Mouse (Mus musculus) gastrocnemius, adult 18-20 months (tissue): Measurements from ENCODE around the gene Eqtn. TPM values are rescaled to one million over a fixed set of nuclear protein-coding genes. Genes with fewer than 3 reads are reported as not detected.
A peak's percentile ranks its signal among the peaks of the same experiment; 100 is the strongest.

Source experiments
- DNase-seq: peaks from one replicate; pipeline ENCODE4 v3.0.0; 2021; ENCODE audit warnings: low spot score
- long read RNA-seq, 2 experiments: library from polyadenylated mRNA; stranded (forward); transcript quantifications; one replicate each; pipeline ENCODE4 v2.0.0; 2021
- total RNA-seq, 2 experiments: library from RNA; stranded (reverse); gene quantifications; 2 replicates each; pipeline ENCODE4 v1.2.3; 2021

Eqtn gene
- total RNA-seq: under 1 TPM; 0.43 to 0.62 TPM
- long read RNA-seq, experiment 1: 0 reads
- long read RNA-seq, experiment 2: 0 reads

DNA sequence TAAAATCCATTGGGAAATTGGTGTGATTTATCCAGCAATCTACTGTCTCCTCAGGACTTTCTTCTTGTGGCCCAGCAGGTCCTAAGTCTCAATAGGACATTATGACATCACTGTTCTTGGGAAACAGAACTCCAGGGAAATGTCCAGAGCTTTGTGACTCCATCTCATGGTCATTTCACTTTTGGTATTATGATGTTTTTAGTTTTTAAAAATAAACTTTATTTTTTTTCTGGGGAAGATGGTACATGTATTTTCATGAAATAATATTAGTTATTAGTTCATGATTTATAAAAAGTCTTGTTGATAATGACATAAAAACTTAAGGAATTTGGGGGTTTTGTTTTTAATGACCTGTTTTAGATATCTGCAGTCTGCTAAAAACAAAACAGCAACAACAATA, at the start of gene Eqtn:
Eqtn (minus strand) TSS at position 101 of the 400 bp plus-strand sequence.
- no peak for DNase-seq

DNA sequence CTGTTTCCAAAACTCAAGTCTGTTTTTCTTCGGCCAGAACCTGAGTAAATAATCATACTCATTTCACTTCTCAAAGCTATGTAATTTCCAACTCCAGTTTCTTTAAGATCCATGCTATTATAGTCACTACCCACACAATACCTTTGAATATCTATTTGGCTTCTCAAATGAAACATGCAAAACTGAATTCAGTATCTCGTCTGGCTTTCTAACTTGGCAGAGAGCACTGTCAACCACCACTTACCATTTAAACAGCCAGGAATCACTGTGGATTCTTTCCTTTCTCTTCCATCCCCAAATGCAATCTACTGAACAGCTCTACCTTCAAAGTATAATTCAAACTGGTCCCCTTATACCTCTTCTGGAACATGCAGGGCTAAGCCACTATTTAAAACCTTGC, 44.7 kb upstream of the Eqtn start:
- no peak for DNase-seq

DNA sequence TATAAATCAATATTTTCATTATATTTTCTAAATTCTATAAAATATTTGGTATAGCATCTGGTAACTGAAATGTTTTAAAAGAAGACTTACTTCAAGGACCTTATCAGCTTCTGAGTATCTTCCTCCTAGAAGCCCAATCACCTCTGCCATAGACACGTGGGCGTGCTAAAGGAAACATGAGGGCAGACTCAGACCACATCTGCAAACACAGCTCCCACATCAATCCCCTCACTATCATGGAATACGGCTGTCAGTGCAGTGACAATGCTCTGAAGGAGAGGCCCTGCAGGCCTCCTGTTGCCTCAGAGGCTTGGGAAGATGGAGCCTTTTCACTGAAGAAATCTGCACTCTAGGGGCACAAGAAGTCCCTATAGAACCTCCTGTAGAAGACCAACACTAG, 24.1 kb upstream of the Eqtn start:
- DNase-seq: no peak

DNA sequence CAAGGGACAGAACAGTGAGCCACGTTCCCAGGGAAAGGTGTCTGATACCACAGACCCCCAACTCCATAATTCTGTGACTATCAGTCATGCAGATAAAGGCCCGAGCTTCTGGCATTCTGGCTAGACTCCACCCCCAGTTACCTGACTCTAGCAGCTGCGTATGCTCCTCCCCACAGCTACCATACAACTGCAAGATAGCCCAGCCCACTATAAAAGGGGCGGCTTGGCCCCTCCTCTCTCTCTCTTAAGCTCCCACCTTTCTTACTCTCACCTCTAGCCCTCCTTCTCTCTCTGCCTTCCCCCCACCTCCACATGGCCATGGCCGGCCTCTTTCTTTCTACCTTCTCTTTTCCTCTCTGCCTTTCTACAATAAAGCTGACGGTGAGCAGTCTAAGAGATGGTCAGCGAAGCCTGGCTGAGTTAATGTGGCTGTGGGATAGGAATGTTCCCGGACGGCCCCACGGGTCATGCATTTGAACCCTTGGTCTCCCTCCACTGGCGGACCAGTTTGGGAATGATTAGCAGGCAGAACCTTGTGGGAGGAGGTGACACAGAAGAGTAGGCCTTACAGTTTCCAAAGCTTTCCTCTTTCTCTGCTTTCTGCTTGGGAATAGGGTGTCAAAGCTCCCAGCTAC, 12.7 kb upstream of the Eqtn start:
- DNase-seq: no peak

DNA sequence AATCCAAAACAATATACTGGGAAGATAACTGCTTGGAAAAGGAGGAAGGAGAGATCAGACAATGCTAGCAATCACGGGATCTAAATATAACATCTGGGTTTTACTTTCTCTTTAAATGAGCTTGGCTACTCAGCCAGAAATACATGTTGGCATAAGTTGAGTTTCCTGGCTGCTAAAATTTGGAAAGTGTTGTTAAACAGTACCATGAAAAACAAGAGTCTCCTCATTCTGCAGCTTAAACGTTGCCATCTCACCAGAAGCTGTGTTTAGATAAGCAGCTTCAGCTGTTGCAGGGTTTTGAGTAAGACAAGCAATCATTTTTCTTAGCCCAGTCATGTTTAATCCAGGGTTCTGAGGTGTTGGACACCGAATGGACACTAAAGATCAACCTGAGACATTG, 26.9 kb downstream of the Eqtn start:
- no peak for DNase-seq

DNA sequence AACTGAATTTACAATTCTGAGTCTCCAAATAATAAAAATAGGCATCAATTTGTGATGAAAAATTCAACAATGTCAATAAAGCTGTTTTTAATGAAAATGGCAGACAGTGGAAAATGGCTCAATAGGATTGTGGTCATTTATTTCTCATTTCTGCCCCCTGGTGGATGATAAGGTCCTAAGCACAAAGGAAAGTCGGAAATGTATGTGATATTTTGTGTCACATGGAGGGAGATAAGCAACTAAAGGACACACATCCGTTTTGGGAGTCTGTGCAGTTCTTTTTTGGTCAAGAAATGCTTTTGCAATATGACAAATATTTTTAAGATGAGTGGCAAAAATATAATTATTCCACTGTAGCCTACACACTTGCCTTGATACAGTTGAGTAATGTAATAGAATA, 27.9 kb downstream of the Eqtn start:
- DNase-seq: peak; percentile 28

Other genes starting within 250 kb of the Eqtn start
- 10 to 100 TPM in 1 of 2 experiments, 1 to 10 TPM in 1; 8.8 to 12.2 TPM for gene Tek, start 189.6 kb downstream of the Eqtn start, total RNA-seq
- 1 to 10 TPM; 6.6 to 8.5 TPM for gene Mysm1, start 50.3 kb upstream of the Eqtn start, total RNA-seq
- 100 to 1,000 TPM in 1 of 2 experiments, 10 to 100 TPM in 1; 56.8 to 140 TPM for gene Jun, start 123.4 kb upstream of the Eqtn start, total RNA-seq